Comparison of ENCODE assay signal across 13 mouse cellular contexts in the genomic region with DNA sequence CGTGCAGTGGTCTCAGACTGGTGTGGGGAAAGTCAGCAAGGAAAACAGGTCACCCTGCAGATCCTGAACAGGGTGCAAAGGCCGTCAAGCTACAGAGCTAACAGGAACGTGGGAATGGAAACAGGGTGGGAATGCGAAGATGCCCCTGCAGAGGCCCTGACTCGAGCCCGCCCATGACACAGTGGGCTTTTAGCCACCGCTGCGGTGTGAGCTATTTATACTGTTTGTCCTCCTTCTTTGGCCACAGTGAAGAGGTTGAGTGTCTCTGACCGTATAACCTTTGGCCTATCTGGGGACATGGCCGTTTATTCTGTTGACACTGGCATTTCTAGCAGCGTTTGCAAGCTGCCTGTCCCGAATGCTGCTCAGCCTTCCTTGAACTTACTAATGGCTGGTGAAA. TPM values are rescaled to one million over a fixed set of nuclear protein-coding genes. Genes with fewer than 3 reads are reported as not detected.
DNase-seq lines count a peak whose midpoint lies in the region; ATAC-seq lines count a peak whose summit lies in the region.
"Had no signal": no experiment of that assay in that cellular context is flagged by ENCODE, and none has a peak within 500 bp of the region (broad histone marks: within the 10 kb centered on the region; RNA-seq: fewer than 3 reads in every experiment).

No protein-coding gene starts in this region.

- H3K27me3 ChIP-seq in heart, embryonic 11.5 days (ENCODE audit: control insufficient read depth, insufficient read depth, low read length) = no peaks in the 10 kb centered on the region
- H3K27me3 ChIP-seq in neural tube, embryonic 13.5 days = 0 out of 2 replicates have a peak, but pooled peaks cover 3% of the 10 kb centered on the region
- H3K27me3 ChIP-seq in neural tube, embryonic 15.5 days (replicated peaks) = no peaks in the 10 kb centered on the region
- H3K27me3 ChIP-seq in kidney, embryonic 15.5 days = peaks cover 5% of the 10 kb centered on the region; the same call in 1 of the 2 replicates

- H3K36me3 ChIP-seq in heart, embryonic 11.5 days (ENCODE audit: control insufficient read depth, insufficient read depth, low read length) = no peaks in the 10 kb centered on the region
- no peaks in the 10 kb centered on the region for H3K36me3 ChIP-seq in neural tube, embryonic 13.5 days
- no peaks in the 10 kb centered on the region for H3K36me3 ChIP-seq in neural tube, embryonic 15.5 days
- H3K36me3 ChIP-seq in kidney, embryonic 15.5 days = no peaks in the 10 kb centered on the region

- intact Hi-C loops in left cerebral cortex, postnatal 14 days (cut with DNase I) = no loop called here

- DNase-seq in heart, adult 11 months = peak; percentile 90
- DNase-seq in urinary bladder, adult 2 months (ENCODE audit: low spot score) = no peak
- no peak for DNase-seq in cerebellum, adult 18-20 months
- no peak for DNase-seq in left cerebral cortex, postnatal 14 days (ENCODE audit: low spot score in 2 of 2)
- DNase-seq: gastrocnemius, postnatal 10 days; thymus, adult 18-20 months had no signal

- H3K4me3 ChIP-seq in heart, embryonic 11.5 days (ENCODE audit: low read depth, low read length) = no peak overlapping the region
- no peak overlapping the region for H3K4me3 ChIP-seq in neural tube, embryonic 13.5 days
- H3K4me3 ChIP-seq in neural tube, embryonic 15.5 days (replicated peaks) = no peak overlapping the region
- no peak overlapping the region for H3K4me3 ChIP-seq in kidney, embryonic 15.5 days (replicated peaks)

- no peak for ATAC-seq in heart, embryonic 11.5 days (replicated peaks; ENCODE audit: insufficient number of reproducible peaks, low FRiP score, low TSS enrichment)
- ATAC-seq in neural tube, embryonic 13.5 days (ENCODE audit: low read depth) = no peak
- no peak for ATAC-seq in neural tube, embryonic 15.5 days (ENCODE audit: low FRiP score)
- no peak; the same call in 1 of the 2 replicates for ATAC-seq in kidney, embryonic 15.5 days (replicated peaks; ENCODE audit: low FRiP score)
- ATAC-seq: hindbrain, postnatal 0 days had no signal

- WGBS in heart, embryonic 11.5 days (ENCODE audit: insufficient replicate concordance) = 37% methylated on average over 12 of the region's 12 CpGs
- whole genome bisulfite sequencing in neural tube, embryonic 13.5 days = 23% methylated on average over 12 of the region's 12 CpGs
- WGBS in neural tube, embryonic 15.5 days = 23% methylated on average over 12 of the region's 12 CpGs
- 30% methylated on average over 12 of the region's 12 CpGs for WGBS in kidney, embryonic 15.5 days

- H3K9ac ChIP-seq in heart, embryonic 11.5 days (ENCODE audit: low read depth, low read length) = no peak overlapping the region
- H3K9ac ChIP-seq in neural tube, embryonic 13.5 days = no peak overlapping the region
- no peak overlapping the region for H3K9ac ChIP-seq in neural tube, embryonic 15.5 days (replicated peaks)
- H3K9ac ChIP-seq in kidney, embryonic 15.5 days = no peak overlapping the region

- peaks cover 17% of the 10 kb centered on the region for H3K4me1 ChIP-seq in heart, embryonic 11.5 days (ENCODE audit: control insufficient read depth, insufficient read depth, low read length)
- peaks cover 19% of the 10 kb centered on the region for H3K4me1 ChIP-seq in neural tube, embryonic 13.5 days (replicated peaks)
- H3K4me1 ChIP-seq in neural tube, embryonic 15.5 days = peaks cover 12% of the 10 kb centered on the region
- peaks cover 23% of the 10 kb centered on the region for H3K4me1 ChIP-seq in kidney, embryonic 15.5 days

- H3K4me2 ChIP-seq in heart, embryonic 11.5 days = no peak overlapping the region
- no peak overlapping the region for H3K4me2 ChIP-seq in neural tube, embryonic 13.5 days
- no peak overlapping the region for H3K4me2 ChIP-seq in neural tube, embryonic 15.5 days
- H3K4me2 ChIP-seq in kidney, embryonic 15.5 days = no peak overlapping the region

- no peak overlapping the region for H3K27ac ChIP-seq in heart, embryonic 11.5 days (ENCODE audit: low read depth, low read length)
- peak overlapping the region; percentile 42; the same call in 1 of the 2 replicates for H3K27ac ChIP-seq in neural tube, embryonic 13.5 days (replicated peaks)
- H3K27ac ChIP-seq in neural tube, embryonic 15.5 days (replicated peaks) = no peak overlapping the region
- peak overlapping the region; percentile 45 for H3K27ac ChIP-seq in kidney, embryonic 15.5 days
- H3K27ac ChIP-seq: hindbrain, postnatal 0 days; macrophage had no signal

- H3K9me3 ChIP-seq in heart, embryonic 11.5 days (replicated peaks; ENCODE audit: control insufficient read depth, low read length) = no peaks in the 10 kb centered on the region
- no peaks in the 10 kb centered on the region for H3K9me3 ChIP-seq in neural tube, embryonic 13.5 days
- H3K9me3 ChIP-seq in neural tube, embryonic 15.5 days (replicated peaks) = no peaks in the 10 kb centered on the region
- no peaks in the 10 kb centered on the region for H3K9me3 ChIP-seq in kidney, embryonic 15.5 days (replicated peaks)

RNA-seq across cellular contexts. Expression of gene Ttc30a1, which starts 17.9 kb away (rescaled TPM):
- polyA plus RNA-seq in heart, embryonic 11.5 days (2014; fragmentation: Nextera tagmentation; extraction: Ambion mirVana) = 6.6 and 7.1 TPM in 2 replicates
- polyA plus RNA-seq in neural tube, embryonic 13.5 days (2015; fragmentation: Nextera tagmentation; extraction: Ambion mirVana) = 7.9 TPM in 2 replicates
- 7.4 and 7.6 TPM in 2 replicates for polyA plus RNA-seq in neural tube, embryonic 15.5 days (2015; fragmentation: Nextera tagmentation; extraction: Ambion mirVana)
- 8.2 and 9.2 TPM in 2 replicates for polyA plus RNA-seq in kidney, embryonic 15.5 days (2015; fragmentation: Nextera tagmentation; extraction: Ambion mirVana)
- polyA plus RNA-seq in urinary bladder, adult 2 months (2012; rRNA removed) = 3.0 and 3.5 TPM in 2 replicates
- 1 to 10 TPM; 2.2 to 3.5 TPM for total RNA-seq in left cerebral cortex, postnatal 14 days (2021)

RNA-seq across cellular contexts. Expression of gene Ttc30a2, which starts 21.7 kb away (rescaled TPM):
- polyA plus RNA-seq in heart, embryonic 11.5 days (2014; fragmentation: Nextera tagmentation; extraction: Ambion mirVana) = 0.75 and 1.1 TPM in 2 replicates
- 0.65 and 1.1 TPM in 2 replicates for polyA plus RNA-seq in neural tube, embryonic 13.5 days (2015; fragmentation: Nextera tagmentation; extraction: Ambion mirVana)
- 0.68 and 0.96 TPM in 2 replicates for polyA plus RNA-seq in neural tube, embryonic 15.5 days (2015; fragmentation: Nextera tagmentation; extraction: Ambion mirVana)
- polyA plus RNA-seq in kidney, embryonic 15.5 days (2015; fragmentation: Nextera tagmentation; extraction: Ambion mirVana) = 0.47 and 0.98 TPM in 2 replicates
- 0.12 and 0.17 TPM in 2 replicates for polyA plus RNA-seq in urinary bladder, adult 2 months (2012; rRNA removed)
- under 1 TPM; 0.24 to 0.30 TPM for total RNA-seq in left cerebral cortex, postnatal 14 days (2021)
- total RNA-seq: common myeloid progenitor, adult 5-6 weeks had no signal
- polyA plus RNA-seq: macrophage had no signal

Comparison
In these comparisons a context has a peak if more than half of its experiments do, and no peak if none do; other contexts are left out.
1. H3K27ac ChIP-seq: peak in neural tube, embryonic 13.5 days (single experiment) and kidney, embryonic 15.5 days (single experiment); none in heart, embryonic 11.5 days (single experiment) and neural tube, embryonic 15.5 days (single experiment).